Mouse (Mus musculus) layer of hippocampus, postnatal 25 days (tissue): ENCODE measurements around the gene Krt80. TPM values are rescaled to one million over a fixed set of nuclear protein-coding genes. Genes with fewer than 3 reads are reported as not detected.

Experiments
- DNase-seq, 2 experiments: peaks; one replicate each; pipeline ENCODE4 v3.0.0; 2022; ENCODE audit warnings: mixed read lengths in 2 of 2, low spot score in 1 of 2; ENCODE audit errors: extremely low spot score in 1 of 2
- total RNA-seq, 2 experiments: library from RNA; stranded (reverse); gene quantifications; 2 replicates each; pipeline ENCODE4 v1.2.3; 2021

Krt80 gene
- total RNA-seq, 2 experiments from 2014 or later, result 0.21 to 0.22 TPM

GRCm38 (mm10) chr15:101320010-101320617, 49.8 kb downstream of the Krt80 start:
- no peak for DNase-seq

- DNase-seq, result no peak
These were observed 50.8 kb downstream of the Krt80 start for GRCm38 (mm10) chr15:101318889-101319765.

GRCm38 (mm10) chr15:101317814-101318500, 52.0 kb downstream of the Krt80 start:
- DNase-seq, result no peak

GRCm38 (mm10) chr15:101316913-101317813, 52.8 kb downstream of the Krt80 start:
- no peak for DNase-seq

GRCm38 (mm10) chr15:101316279-101316912, 53.6 kb downstream of the Krt80 start:
- DNase-seq, result no peak

GRCm38 (mm10) chr15:101315832-101316231, 54.1 kb downstream of the Krt80 start:
- peak; percentile 85 to 87 for DNase-seq

- no peak for DNase-seq
These were observed 54.6 kb downstream of the Krt80 start for GRCm38 (mm10) chr15:101315378-101315777.

GRCm38 (mm10) chr15:101312006-101312405, 58.0 kb downstream of the Krt80 start:
- DNase-seq, result no peak

GRCm38 (mm10) chr15:101311087-101311770, 58.7 kb downstream of the Krt80 start:
- no peak for DNase-seq

GRCm38 (mm10) chr15:101309493-101309892, 60.5 kb downstream of the Krt80 start:
- no peak for DNase-seq

- no peak for DNase-seq
These were observed 61.3 kb downstream of the Krt80 start for GRCm38 (mm10) chr15:101308440-101309348.

GRCm38 (mm10) chr15:101306459-101306858, 63.5 kb downstream of the Krt80 start:
- no peak for DNase-seq

- no peak for DNase-seq
These were observed 66.1 kb downstream of the Krt80 start for GRCm38 (mm10) chr15:101303830-101304229.

- no peak for DNase-seq
These were observed 67.8 kb downstream of the Krt80 start for GRCm38 (mm10) chr15:101302201-101302600.

GRCm38 (mm10) chr15:101300128-101300527, 69.8 kb downstream of the Krt80 start:
- no peak for DNase-seq

GRCm38 (mm10) chr15:101299480-101299960, 70.4 kb downstream of the Krt80 start:
- no peak for DNase-seq

- DNase-seq, result no peak
These were observed 71.4 kb downstream of the Krt80 start for GRCm38 (mm10) chr15:101298550-101298949.

GRCm38 (mm10) chr15:101297988-101298387, 72.0 kb downstream of the Krt80 start:
- DNase-seq, result no peak
